Mouse (Mus musculus): ENCODE measurements around the gene Arid1a. TPM values are rescaled to one million over a fixed set of nuclear protein-coding genes. Genes with fewer than 3 reads are reported as not detected.

Gene Arid1a
- polyA plus RNA-seq, 1 experiment = 26.3 TPM

DNA sequence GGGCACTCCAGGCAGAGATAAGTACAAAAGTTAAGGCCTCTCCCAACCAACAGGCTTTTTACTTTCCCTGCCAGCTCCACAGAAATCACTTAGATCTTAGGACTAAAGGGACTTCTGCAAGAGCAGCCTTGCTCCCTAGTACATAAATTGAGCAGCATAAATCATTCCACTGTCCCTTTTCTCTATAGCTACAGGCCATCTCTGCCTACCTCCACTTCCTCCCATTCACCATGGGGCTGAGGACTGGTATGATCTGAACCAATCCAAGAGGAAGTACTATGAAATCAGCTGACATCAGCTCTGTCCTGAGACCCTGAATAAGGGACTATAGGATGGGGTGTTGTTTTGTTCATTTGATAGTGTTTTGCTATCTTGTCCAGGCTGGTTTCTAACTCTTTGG is 26.4 kb downstream of the Arid1a start:
- no peak for DNase-seq (ENCODE audit: low spot score)

GRCm38 (mm10) chr4:133729541-133730093 is 27.0 kb downstream of the Arid1a start:
- peak; percentile 33 for DNase-seq (ENCODE audit: low spot score)

- no peak for DNase-seq (ENCODE audit: low spot score)
These were observed 27.6 kb downstream of the Arid1a start for GRCm38 (mm10) chr4:133729007-133729406.

DNA sequence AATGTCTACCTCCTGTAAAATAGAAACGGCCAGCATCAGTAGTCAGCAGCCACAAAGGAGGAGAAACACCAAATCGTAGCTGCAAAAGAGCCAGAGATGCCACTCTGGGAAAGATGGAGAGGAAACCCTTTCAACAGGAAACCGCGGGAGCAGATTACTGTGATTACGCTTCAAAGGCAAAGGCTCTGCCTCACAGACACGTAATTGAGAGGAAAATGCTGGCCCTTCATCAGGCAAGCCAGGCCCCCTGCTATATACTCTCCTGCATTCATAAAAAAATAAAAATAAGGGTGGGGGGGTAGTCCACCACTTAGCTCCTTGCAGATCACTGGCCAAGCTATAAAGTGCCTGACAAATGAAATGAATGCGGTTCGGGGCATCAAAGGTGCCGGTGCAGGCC is 28.3 kb downstream of the Arid1a start:
- no peak for DNase-seq (ENCODE audit: low spot score)

DNA sequence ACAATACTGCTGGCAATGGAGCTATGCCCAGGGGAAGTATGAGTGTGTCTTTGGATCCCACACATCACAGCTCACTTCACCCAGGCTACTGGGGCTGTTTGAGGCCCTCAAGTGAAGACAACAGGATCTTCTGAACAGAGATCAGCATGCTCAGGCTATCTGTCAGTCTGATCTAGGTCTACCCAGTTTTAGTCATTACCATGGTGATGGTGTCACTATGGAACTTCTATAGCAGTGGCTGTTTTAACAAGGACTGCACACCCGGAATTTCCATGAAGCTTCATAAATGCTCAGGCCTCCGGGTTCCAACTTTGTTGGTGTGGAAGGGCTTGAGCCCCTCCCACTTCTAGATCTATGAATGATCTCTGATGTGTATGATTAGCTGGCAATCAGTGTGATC is 30.9 kb downstream of the Arid1a start:
- no peak for DNase-seq (ENCODE audit: low spot score)

DNA sequence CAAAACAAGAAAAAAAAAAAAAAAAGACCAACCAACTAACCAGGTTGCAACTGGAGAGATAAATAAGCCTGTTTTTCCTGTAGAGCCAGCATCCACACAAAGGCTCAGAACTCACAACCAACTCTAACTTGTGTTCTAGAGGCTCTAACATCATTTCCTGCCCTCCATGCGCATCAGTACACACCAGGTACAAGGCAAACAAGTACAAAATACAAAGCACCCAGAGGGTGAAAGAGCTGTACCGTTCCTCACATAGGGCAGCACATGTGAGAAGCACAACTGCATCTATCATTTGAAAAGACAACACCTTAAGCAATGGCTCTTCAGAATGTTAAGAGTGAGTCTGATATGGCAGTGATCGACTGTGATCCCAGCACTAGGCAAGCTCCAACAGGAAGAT is 36.8 kb downstream of the Arid1a start:
- no peak for DNase-seq (ENCODE audit: low spot score)

DNA sequence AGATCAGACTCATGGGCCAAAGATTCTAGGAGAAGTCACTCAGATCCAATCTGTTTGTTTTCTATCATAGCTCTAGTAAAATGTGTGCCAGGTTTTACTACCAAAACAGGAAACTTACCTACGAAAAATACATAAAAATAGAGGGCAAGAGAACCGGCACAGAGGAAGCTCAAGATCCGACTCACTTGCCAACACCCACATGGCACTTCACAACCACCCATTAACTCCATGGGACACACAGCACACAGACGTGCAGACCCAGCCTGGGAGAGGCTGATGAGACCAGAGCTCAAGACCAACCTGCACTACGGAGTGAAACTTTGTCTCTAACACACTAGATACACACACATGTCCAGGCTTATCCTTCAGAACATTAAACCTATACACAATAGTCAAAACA is 43.8 kb downstream of the Arid1a start:
- no peak for DNase-seq (ENCODE audit: low spot score)

DNA sequence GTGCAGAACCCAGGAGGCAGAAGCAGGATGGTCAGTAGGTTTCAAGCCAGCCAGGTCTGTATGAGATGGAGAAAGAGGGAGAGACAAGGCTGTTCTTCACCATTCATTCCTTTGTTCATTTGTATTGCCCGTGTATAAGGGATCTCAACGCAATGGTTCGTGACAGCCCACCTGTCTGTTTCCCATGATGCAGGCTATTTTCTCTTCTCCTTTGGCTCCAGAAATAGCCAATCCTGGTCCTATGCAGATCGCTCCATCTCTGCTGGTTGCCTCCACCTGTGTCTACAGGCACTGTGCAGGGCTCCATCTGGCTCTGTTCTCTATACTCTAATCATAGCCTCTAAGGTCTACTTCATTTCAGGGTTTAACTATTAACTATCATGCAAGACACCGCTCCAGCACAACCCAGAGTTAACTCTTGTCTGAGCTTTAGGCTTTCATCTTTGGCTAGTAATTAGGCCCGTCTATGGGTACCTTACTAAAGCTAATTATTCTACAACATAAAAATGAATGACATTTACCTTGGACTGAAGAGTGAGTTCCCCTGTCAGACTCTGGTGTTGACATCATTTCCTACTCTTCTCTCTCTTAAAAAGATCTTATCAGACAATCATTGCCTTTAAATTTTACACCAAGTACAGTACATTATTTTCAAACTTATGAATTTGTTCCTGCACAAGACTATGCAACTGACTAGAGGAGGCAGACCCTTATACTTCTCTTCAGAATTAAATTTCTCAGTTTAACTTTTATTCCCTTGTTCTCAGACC is 45.1 kb downstream of the Arid1a start:
- no peak for DNase-seq (ENCODE audit: low spot score)

GRCm38 (mm10) chr4:133709395-133709794 is 47.2 kb downstream of the Arid1a start:
- no peak for DNase-seq (ENCODE audit: low spot score)

- no peak for DNase-seq (ENCODE audit: low spot score)
These were observed 49.1 kb downstream of the Arid1a start for GRCm38 (mm10) chr4:133707464-133707863.

DNA sequence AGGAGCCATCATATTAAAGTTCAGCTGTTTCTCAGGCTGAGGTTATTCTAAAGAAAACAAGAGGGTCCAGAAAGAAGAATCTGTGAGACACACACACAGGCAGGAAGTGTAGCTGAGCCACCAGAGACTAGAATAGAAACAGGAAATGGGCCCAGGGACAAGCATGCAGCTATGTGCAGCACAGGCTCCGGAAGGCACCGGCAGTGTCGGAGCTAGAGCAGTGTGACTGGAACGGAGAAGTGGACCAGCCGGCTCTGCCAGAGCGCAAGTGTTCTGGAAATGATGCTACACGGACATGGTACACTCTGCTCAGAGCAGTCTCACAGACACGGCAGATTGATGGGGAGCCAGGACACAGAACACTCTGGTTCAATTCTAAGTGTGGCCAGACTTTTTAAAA is 49.6 kb downstream of the Arid1a start:
- no peak for DNase-seq (ENCODE audit: low spot score)

DNA sequence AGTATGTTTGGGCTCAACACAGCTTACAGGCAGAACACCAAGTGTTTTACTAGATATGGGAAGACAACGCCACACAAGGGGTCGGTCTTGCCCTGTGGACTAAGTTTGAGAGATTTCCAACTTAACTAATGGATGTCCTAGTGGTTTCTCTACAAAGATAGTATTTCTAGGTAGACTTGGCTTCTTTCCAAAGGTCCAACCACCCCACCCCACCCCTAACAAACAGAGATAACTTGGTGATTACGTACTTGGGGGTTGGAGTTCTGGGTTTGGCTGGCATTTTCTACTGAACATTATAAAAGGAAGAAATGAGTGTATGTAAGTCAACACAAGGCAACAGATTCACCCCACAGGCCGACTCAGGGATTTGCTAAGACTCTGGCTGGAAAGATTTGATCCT is 51.5 kb downstream of the Arid1a start:
- DNase-seq (ENCODE audit: low spot score) = no peak

DNA sequence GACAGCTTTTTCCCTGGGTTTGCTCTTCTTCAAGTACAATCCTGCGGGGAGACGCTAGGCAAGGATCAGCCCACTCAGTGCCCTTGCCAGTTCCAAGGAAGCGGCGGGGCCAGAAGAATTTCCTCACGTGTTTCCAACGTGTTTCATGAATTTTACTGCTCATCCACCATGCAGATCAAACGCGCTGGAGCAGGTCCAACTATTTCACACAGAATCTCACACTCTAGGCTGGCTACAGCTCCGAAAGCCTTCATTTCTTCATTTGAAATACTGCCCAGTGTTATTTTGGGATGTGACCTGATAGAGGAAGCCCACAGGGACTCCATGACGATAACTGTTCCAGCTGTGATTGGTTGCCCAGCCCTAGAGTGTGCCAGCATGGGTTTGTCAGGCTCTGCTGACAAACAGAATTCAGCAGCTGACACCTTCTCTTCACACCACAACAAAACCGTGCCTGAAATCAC is 55.6 kb downstream of the Arid1a start:
- DNase-seq (ENCODE audit: low spot score) = no peak

- DNase-seq (ENCODE audit: low spot score) = no peak
These were observed 61.2 kb downstream of the Arid1a start for GRCm38 (mm10) chr4:133695363-133695762.

DNA sequence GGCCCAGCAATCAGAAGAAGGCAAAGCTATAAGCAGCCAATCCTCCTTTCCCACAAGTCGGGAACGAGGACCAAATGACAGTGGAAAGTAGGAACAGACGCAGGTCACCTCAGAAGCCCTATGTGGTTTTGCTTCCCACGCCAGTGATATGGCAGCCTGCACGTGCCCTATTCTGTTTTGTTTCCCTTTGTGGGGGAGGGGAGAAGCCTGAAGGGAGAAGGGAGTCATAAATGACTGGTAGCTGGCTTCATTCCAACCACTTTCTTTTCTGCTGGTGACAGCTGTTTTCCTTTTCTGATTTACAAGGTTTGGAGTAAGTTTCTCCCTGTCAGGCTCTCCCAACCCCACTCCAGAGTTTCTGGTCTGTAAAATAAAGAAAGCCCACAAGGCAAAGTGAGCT is 66.3 kb downstream of the Arid1a start:
- no peak for DNase-seq (ENCODE audit: low spot score)

DNA sequence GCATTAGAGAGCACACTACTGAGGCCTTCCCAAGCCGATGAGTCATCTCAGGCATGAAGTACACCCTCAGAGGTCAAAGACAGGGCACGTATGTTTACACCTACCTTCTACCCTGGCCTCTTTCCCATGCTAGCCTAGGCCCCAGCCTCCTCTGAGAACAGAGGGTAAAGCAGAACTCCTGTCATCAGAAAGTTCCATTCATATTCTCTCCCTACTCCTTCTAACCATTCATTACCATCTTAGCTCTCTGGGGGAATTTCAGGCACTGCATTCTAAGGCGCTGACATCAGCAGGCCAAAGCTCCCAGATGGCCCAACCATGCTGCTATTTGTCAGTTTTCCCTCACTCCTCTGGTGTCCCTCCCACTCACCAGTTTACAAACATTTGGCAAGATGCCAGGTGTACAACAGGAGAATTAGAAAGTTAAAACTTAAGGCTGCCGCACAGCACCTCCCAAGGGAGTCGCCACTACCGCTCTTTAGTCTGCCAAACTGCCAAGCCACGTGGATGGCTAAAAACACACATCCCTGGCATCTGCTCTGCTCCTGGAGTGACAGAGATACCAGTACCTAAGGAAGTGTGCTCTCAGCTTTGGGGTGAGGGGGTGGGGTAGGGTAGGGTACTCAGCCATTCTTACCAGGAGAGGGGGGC is 68.0 kb downstream of the Arid1a start:
- no peak for DNase-seq (ENCODE audit: low spot score)

DNA sequence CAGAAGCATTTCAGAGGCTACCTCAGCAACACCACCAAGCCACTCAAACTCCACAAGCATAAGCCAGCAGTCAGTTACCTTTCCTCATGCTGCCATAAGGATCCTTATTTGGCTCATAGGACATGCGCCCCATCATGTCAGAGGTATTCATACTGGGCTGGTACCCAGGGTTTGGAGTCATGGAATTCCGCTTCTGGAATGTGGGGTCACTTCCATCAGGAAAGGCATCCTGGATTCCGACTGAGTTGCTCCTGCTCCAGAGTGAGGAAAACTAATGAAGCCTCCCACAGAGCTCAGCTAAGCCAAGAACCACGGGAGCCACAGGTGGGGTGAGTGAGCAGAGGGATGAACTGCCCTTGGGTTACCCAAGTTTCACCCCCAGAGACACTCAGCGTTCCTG is 69.4 kb downstream of the Arid1a start:
- no peak for DNase-seq (ENCODE audit: low spot score)

DNA sequence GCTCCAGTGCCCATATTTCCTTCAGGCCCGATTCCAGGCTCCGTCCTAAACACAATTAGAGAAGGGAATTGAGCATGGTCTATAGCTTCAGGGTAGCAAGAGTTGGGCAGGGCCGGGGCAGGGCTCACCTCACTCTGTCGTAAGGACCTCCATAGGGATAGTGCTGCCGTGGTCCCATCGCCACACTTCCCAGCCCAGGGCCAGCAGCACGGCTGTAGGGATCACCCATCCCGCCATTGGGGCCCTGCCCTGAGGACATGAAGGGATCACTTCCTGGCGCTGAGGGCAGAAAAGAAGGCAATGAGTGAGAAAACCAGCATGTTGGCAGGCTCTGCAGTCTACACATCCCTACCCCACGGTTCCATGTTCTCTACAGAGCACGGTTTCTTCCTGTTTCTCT is 70.1 kb downstream of the Arid1a start:
- DNase-seq (ENCODE audit: low spot score) = no peak

GRCm38 (mm10) chr4:133680206-133680786 is 76.3 kb downstream of the Arid1a start:
- no peak for DNase-seq (ENCODE audit: low spot score)

DNA sequence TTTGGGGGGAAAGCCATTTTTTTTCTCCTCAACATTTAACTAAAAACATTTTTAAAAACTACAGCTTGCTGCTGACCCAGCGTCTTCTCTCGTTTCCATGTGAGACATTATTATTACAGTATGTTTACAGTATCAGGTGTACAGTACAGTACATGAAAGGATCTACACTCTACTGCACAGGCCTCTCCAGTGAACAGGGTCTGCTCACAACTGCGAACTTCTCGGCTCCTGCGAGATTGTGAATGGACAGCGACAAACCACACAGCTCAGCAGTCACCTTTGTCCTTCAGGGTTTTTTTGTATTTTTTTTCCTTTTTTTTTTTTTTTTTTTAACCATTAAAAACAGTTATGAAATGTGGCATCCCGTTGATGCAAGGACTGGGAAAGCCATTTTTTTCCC is 76.9 kb downstream of the Arid1a start:
- no peak for DNase-seq (ENCODE audit: low spot score)

GRCm38 (mm10) chr4:133677266-133677665 is 79.3 kb downstream of the Arid1a start:
- no peak for DNase-seq (ENCODE audit: low spot score)

GRCm38 (mm10) chr4:133676189-133676588 is 80.4 kb downstream of the Arid1a start:
- no peak for DNase-seq (ENCODE audit: low spot score)

- no peak for DNase-seq (ENCODE audit: low spot score)
These were observed 81.0 kb downstream of the Arid1a start for GRCm38 (mm10) chr4:133675594-133676016.

Measured in urinary bladder, adult 2 months (tissue).